Mouse (Mus musculus): ENCODE measurements around the gene Vil1. TPM values are rescaled to one million over a fixed set of nuclear protein-coding genes. Genes with fewer than 3 reads are reported as not detected.
"Not testable (repeated sequence)": the region's sequence is repeated elsewhere in the genome, so short reads cannot be mapped to it uniquely, and the experiment has no call there.

The Vil1 gene
- polyA plus RNA-seq, 1 experiment from 2014 or later = 0.42 TPM

- H3K9me3 ChIP-seq (ENCODE audit: control insufficient read depth, low read length) = no peaks in the 10 kb centered on the region
- peak overlapping the region; percentile 91 for H3K4me3 ChIP-seq (replicated peaks; ENCODE audit: low read length)
- no peaks in the 10 kb centered on the region; the same call in none of the 2 replicates for H3K27me3 ChIP-seq (replicated peaks; ENCODE audit: control insufficient read depth, insufficient read depth, low read length)
- H3K9ac ChIP-seq (replicated peaks; ENCODE audit: low read depth, low read length) = peak overlapping the region; percentile 78
- H3K4me2 ChIP-seq (ENCODE audit: low read length) = peak overlapping the region; percentile 93
- peaks cover 32% of the 10 kb centered on the region for H3K4me1 ChIP-seq (replicated peaks; ENCODE audit: control insufficient read depth, insufficient read depth, low read length)
- peak overlapping the region; percentile 68 for H3K27ac ChIP-seq (ENCODE audit: low read length)
- no peaks in the 10 kb centered on the region for H3K36me3 ChIP-seq (ENCODE audit: control insufficient read depth, insufficient read depth)
- ATAC-seq = peak; percentile 24
- WGBS = under 1% methylated on average over 53 of the region's 63 CpGs
These were observed 17.2 kb upstream of the Vil1 start for GRCm38 (mm10) chr1:74391844-74392441.

GRCm38 (mm10) chr1:74392446-74392994, 16.7 kb upstream of the Vil1 start:
- Histone ChIP-seq H3K4me2 (ENCODE audit: low read length) (peak overlapping the region; percentile 93), H3K4me1 (replicated peaks; ENCODE audit: control insufficient read depth, insufficient read depth, low read length) (peaks cover 27% of the 10 kb centered on the region), H3K9me3 (ENCODE audit: control insufficient read depth, low read length) (no peaks in the 10 kb centered on the region), H3K9ac (replicated peaks; ENCODE audit: low read depth, low read length) (peak overlapping the region; percentile 78), H3K4me3 (replicated peaks; ENCODE audit: low read length) (peak overlapping the region; percentile 91), H3K27ac (ENCODE audit: low read length) (peak overlapping the region; percentile 37; the same call in 1 of the 2 replicates), H3K27me3 (replicated peaks; ENCODE audit: control insufficient read depth, insufficient read depth, low read length) (no peaks in the 10 kb centered on the region; the same call in none of the 2 replicates), H3K36me3 (ENCODE audit: control insufficient read depth, insufficient read depth) (no peaks in the 10 kb centered on the region)
- peak; percentile 19 for ATAC-seq
- WGBS = 0% methylated on average over 16 of the region's 16 CpGs

- peaks cover 31% of the 10 kb centered on the region for H3K4me1 ChIP-seq (replicated peaks; ENCODE audit: control insufficient read depth, insufficient read depth, low read length)
- no peaks in the 10 kb centered on the region; the same call in none of the 2 replicates for H3K27me3 ChIP-seq (replicated peaks; ENCODE audit: control insufficient read depth, insufficient read depth, low read length)
- ATAC-seq = no peak
- H3K9ac ChIP-seq (replicated peaks; ENCODE audit: low read depth, low read length) = peak overlapping the region; percentile 78
- no peaks in the 10 kb centered on the region for H3K36me3 ChIP-seq (ENCODE audit: control insufficient read depth, insufficient read depth)
- peak overlapping the region; percentile 91 for H3K4me3 ChIP-seq (replicated peaks; ENCODE audit: low read length)
- H3K4me2 ChIP-seq (ENCODE audit: low read length) = peak overlapping the region; percentile 93
- H3K9me3 ChIP-seq (ENCODE audit: control insufficient read depth, low read length) = no peaks in the 10 kb centered on the region
- 35% methylated on average over 7 of the region's 7 CpGs for WGBS
- no peak overlapping the region for H3K27ac ChIP-seq (ENCODE audit: low read length)
These were observed 16.2 kb upstream of the Vil1 start for GRCm38 (mm10) chr1:74393010-74393409.

- Histone ChIP-seq H3K9me3 (ENCODE audit: control insufficient read depth, low read length) (no peaks in the 10 kb centered on the region), H3K4me2 (ENCODE audit: low read length) (no peak overlapping the region), H3K4me1 (replicated peaks; ENCODE audit: control insufficient read depth, insufficient read depth, low read length) (peaks cover 32% of the 10 kb centered on the region), H3K36me3 (ENCODE audit: control insufficient read depth, insufficient read depth) (no peaks in the 10 kb centered on the region), H3K27ac (ENCODE audit: low read length) (no peak overlapping the region), H3K27me3 (replicated peaks; ENCODE audit: control insufficient read depth, insufficient read depth, low read length) (no peaks in the 10 kb centered on the region; the same call in none of the 2 replicates), H3K4me3 (replicated peaks; ENCODE audit: low read length) (no peak overlapping the region), H3K9ac (replicated peaks; ENCODE audit: low read depth, low read length) (no peak overlapping the region)
- WGBS = 90% methylated on average over 9 of the region's 9 CpGs
- ATAC-seq = no peak
These were observed 15.5 kb upstream of the Vil1 start for GRCm38 (mm10) chr1:74393697-74394096.

- H3K27ac ChIP-seq (ENCODE audit: low read length) = no peak overlapping the region
- H3K4me3 ChIP-seq (replicated peaks; ENCODE audit: low read length) = no peak overlapping the region
- no peak overlapping the region for H3K9ac ChIP-seq (replicated peaks; ENCODE audit: low read depth, low read length)
- no peak overlapping the region for H3K4me2 ChIP-seq (ENCODE audit: low read length)
- 88% methylated on average over 9 of the region's 9 CpGs for WGBS
- H3K36me3 ChIP-seq (ENCODE audit: control insufficient read depth, insufficient read depth) = no peaks in the 10 kb centered on the region
- no peaks in the 10 kb centered on the region; the same call in none of the 2 replicates for H3K27me3 ChIP-seq (replicated peaks; ENCODE audit: control insufficient read depth, insufficient read depth, low read length)
- no peak for ATAC-seq
- H3K9me3 ChIP-seq (ENCODE audit: control insufficient read depth, low read length) = no peaks in the 10 kb centered on the region
- H3K4me1 ChIP-seq (replicated peaks; ENCODE audit: control insufficient read depth, insufficient read depth, low read length) = peaks cover 32% of the 10 kb centered on the region
These were observed 14.9 kb upstream of the Vil1 start for GRCm38 (mm10) chr1:74394311-74394710.

- H3K27ac ChIP-seq (ENCODE audit: low read length) = no peak overlapping the region
- H3K4me2 ChIP-seq (ENCODE audit: low read length) = no peak overlapping the region
- no peaks in the 10 kb centered on the region; the same call in none of the 2 replicates for H3K27me3 ChIP-seq (replicated peaks; ENCODE audit: control insufficient read depth, insufficient read depth, low read length)
- H3K9me3 ChIP-seq (ENCODE audit: control insufficient read depth, low read length) = no peaks in the 10 kb centered on the region
- H3K4me1 ChIP-seq (replicated peaks; ENCODE audit: control insufficient read depth, insufficient read depth, low read length) = peaks cover 32% of the 10 kb centered on the region
- ATAC-seq = no peak
- 89% methylated on average over 15 of the region's 15 CpGs for WGBS
- H3K9ac ChIP-seq (replicated peaks; ENCODE audit: low read depth, low read length) = no peak overlapping the region
- H3K4me3 ChIP-seq (replicated peaks; ENCODE audit: low read length) = no peak overlapping the region
- no peaks in the 10 kb centered on the region for H3K36me3 ChIP-seq (ENCODE audit: control insufficient read depth, insufficient read depth)
These were observed 14.3 kb upstream of the Vil1 start for GRCm38 (mm10) chr1:74394858-74395257.

GRCm38 (mm10) chr1:74395290-74395689, 13.9 kb upstream of the Vil1 start:
- no peaks in the 10 kb centered on the region; the same call in none of the 2 replicates for H3K27me3 ChIP-seq (replicated peaks; ENCODE audit: control insufficient read depth, insufficient read depth, low read length)
- 84% methylated on average over 13 of the region's 13 CpGs for WGBS
- no peak overlapping the region for H3K27ac ChIP-seq (ENCODE audit: low read length)
- no peak for ATAC-seq
- H3K4me3 ChIP-seq (replicated peaks; ENCODE audit: low read length) = no peak overlapping the region
- no peak overlapping the region for H3K9ac ChIP-seq (replicated peaks; ENCODE audit: low read depth, low read length)
- H3K4me1 ChIP-seq (replicated peaks; ENCODE audit: control insufficient read depth, insufficient read depth, low read length) = peaks cover 29% of the 10 kb centered on the region
- H3K9me3 ChIP-seq (ENCODE audit: control insufficient read depth, low read length) = no peaks in the 10 kb centered on the region
- no peak overlapping the region for H3K4me2 ChIP-seq (ENCODE audit: low read length)
- H3K36me3 ChIP-seq (ENCODE audit: control insufficient read depth, insufficient read depth) = no peaks in the 10 kb centered on the region

- peak overlapping the region; percentile 86 for H3K4me2 ChIP-seq (ENCODE audit: low read length)
- H3K9me3 ChIP-seq (ENCODE audit: control insufficient read depth, low read length); H3K27ac ChIP-seq (ENCODE audit: low read length); H3K9ac ChIP-seq (replicated peaks; ENCODE audit: low read depth, low read length); ATAC-seq; H3K27me3 ChIP-seq (replicated peaks; ENCODE audit: control insufficient read depth, insufficient read depth, low read length); H3K36me3 ChIP-seq (ENCODE audit: control insufficient read depth, insufficient read depth): not testable (repeated sequence)
- H3K4me3 ChIP-seq (replicated peaks; ENCODE audit: low read length) = peak overlapping the region; percentile 57
- peaks cover 19% of the 10 kb centered on the region for H3K4me1 ChIP-seq (replicated peaks; ENCODE audit: control insufficient read depth, insufficient read depth, low read length)
- WGBS = 7% methylated on average over 11 of the region's 12 CpGs
These were observed 12.5 kb upstream of the Vil1 start for GRCm38 (mm10) chr1:74396456-74397222.

- ATAC-seq = peak; percentile 86
- H3K4me3 ChIP-seq (replicated peaks; ENCODE audit: low read length) = peak overlapping the region; percentile 57
- peak overlapping the region; percentile 5; the same call in 1 of the 2 replicates for H3K27ac ChIP-seq (ENCODE audit: low read length)
- H3K9me3 ChIP-seq (ENCODE audit: control insufficient read depth, low read length) = no peaks in the 10 kb centered on the region
- peak overlapping the region; percentile 86 for H3K4me2 ChIP-seq (ENCODE audit: low read length)
- no peaks in the 10 kb centered on the region for H3K27me3 ChIP-seq (replicated peaks; ENCODE audit: control insufficient read depth, insufficient read depth, low read length)
- peak overlapping the region; percentile 66 for H3K9ac ChIP-seq (replicated peaks; ENCODE audit: low read depth, low read length)
- peaks cover 15% of the 10 kb centered on the region for H3K4me1 ChIP-seq (replicated peaks; ENCODE audit: control insufficient read depth, insufficient read depth, low read length)
- 0% methylated on average over 41 of the region's 41 CpGs for WGBS
- H3K36me3 ChIP-seq (ENCODE audit: control insufficient read depth, insufficient read depth) = no peaks in the 10 kb centered on the region
These were observed 11.8 kb upstream of the Vil1 start for GRCm38 (mm10) chr1:74397268-74397918.

Measured in forebrain, embryonic 16.5 days (tissue).